Mouse (Mus musculus) testis, adult 2 months (tissue): ENCODE results near the gene D10Wsu102e.

Source experiments
- CTCF ChIP-seq: fragments of 200-500 bp; IDR thresholded peaks from 2 replicates; pipeline ENCODE4 v1.5.1; 2012; ENCODE audit warnings: low read depth, mild to moderate bottlenecking, inconsistent platforms, low read length, moderate library complexity; ENCODE audit not compliant: control insufficient read depth, insufficient read depth, insufficient replicate concordance
- POLR2A ChIP-seq: fragments of 200-500 bp; IDR thresholded peaks from 2 replicates; pipeline ENCODE4 v1.6.1; 2012; ENCODE audit warnings: low read depth, mild to moderate bottlenecking, inconsistent platforms, low read length, moderate library complexity; ENCODE audit not compliant: control insufficient read depth

GRCm38 (mm10) chr10:83322551-83323100 lies 37.4 kb upstream of the D10Wsu102e start:
- TF ChIP-seq POLR2A (no peak), CTCF (no peak)
